Comparison of ENCODE assay signal across 13 mouse cellular contexts in genomic region chr7:115380989-115381610, GRCm38 (mm10).
DNase-seq lines count a peak whose midpoint lies in the region; ATAC-seq and TF ChIP-seq lines count a peak whose summit lies in the region.
"Had no signal": no experiment of that assay in that cellular context is flagged by ENCODE, and none has a peak within 500 bp of the region (broad histone marks: within the 10 kb centered on the region; RNA-seq: fewer than 3 reads in every experiment).

No protein-coding gene starts in this region.

- H3K36me3 ChIP-seq in forebrain, embryonic 16.5 days (ENCODE audit: control insufficient read depth, insufficient read depth): no peaks in the 10 kb centered on the region
- no peaks in the 10 kb centered on the region for H3K36me3 ChIP-seq in limb, embryonic 15.5 days
- H3K36me3 ChIP-seq in liver, embryonic 11.5 days (ENCODE audit: control insufficient read depth, insufficient read depth, low read length): no peaks in the 10 kb centered on the region
- H3K36me3 ChIP-seq: G1E; liver, embryonic 13.5 days; stomach, embryonic 15.5 days had no signal

- ATAC-seq in forebrain, embryonic 16.5 days: peak; percentile 49; the same call in 1 of the 2 replicates
- no peak for ATAC-seq in limb, embryonic 15.5 days (ENCODE audit: insufficient number of reproducible peaks, low FRiP score, low TSS enrichment, low read depth)
- no peak for ATAC-seq in liver, embryonic 11.5 days (replicated peaks; ENCODE audit: low FRiP score)
- ATAC-seq in erythroid progenitor cell, adult 5-6 weeks (replicated peaks; ENCODE audit: low FRiP score, poor library complexity, severe bottlenecking): no peak

- intact Hi-C loops in left cerebral cortex, postnatal 4 days (cut with DNase I): no loop called here
- intact Hi-C loops in left cerebral cortex, adult 2 months (cut with DNase I): no loop called here

- H3K4me2 ChIP-seq in forebrain, embryonic 16.5 days (ENCODE audit: low read length): no peak overlapping the region
- H3K4me2 ChIP-seq in limb, embryonic 15.5 days: no peak overlapping the region
- no peak overlapping the region for H3K4me2 ChIP-seq in liver, embryonic 11.5 days
- H3K4me2 ChIP-seq: liver, embryonic 13.5 days; stomach, embryonic 15.5 days had no signal

- H3K27me3 ChIP-seq in forebrain, embryonic 16.5 days (replicated peaks; ENCODE audit: control insufficient read depth, insufficient read depth, low read length): no peaks in the 10 kb centered on the region
- no peaks in the 10 kb centered on the region for H3K27me3 ChIP-seq in limb, embryonic 15.5 days
- H3K27me3 ChIP-seq in liver, embryonic 11.5 days (replicated peaks; ENCODE audit: control insufficient read depth, insufficient read depth, low read length): no peaks in the 10 kb centered on the region
- H3K27me3 ChIP-seq: liver, embryonic 13.5 days; stomach, embryonic 15.5 days had no signal

- no peak overlapping the region for H3K9ac ChIP-seq in forebrain, embryonic 16.5 days (replicated peaks; ENCODE audit: low read depth, low read length)
- no peak overlapping the region for H3K9ac ChIP-seq in limb, embryonic 15.5 days
- no peak overlapping the region for H3K9ac ChIP-seq in liver, embryonic 11.5 days (ENCODE audit: low read depth, low read length)
- H3K9ac ChIP-seq: liver, embryonic 13.5 days; stomach, embryonic 15.5 days had no signal

- H3K27ac ChIP-seq in left cerebral cortex, adult 2 months: no peak overlapping the region
- H3K27ac ChIP-seq in forebrain, embryonic 16.5 days (ENCODE audit: low read length): no peak overlapping the region
- H3K27ac ChIP-seq in limb, embryonic 15.5 days: peak overlapping the region; percentile 33; the same call in 1 of the 2 replicates
- H3K27ac ChIP-seq in liver, embryonic 11.5 days (ENCODE audit: low read depth, low read length): no peak overlapping the region
- H3K27ac ChIP-seq: liver, embryonic 13.5 days; stomach, embryonic 15.5 days had no signal

- 20% methylated on average over 8 of the region's 8 CpGs for WGBS in forebrain, embryonic 16.5 days
- WGBS in limb, embryonic 15.5 days: 34% methylated on average over 8 of the region's 8 CpGs
- WGBS in liver, embryonic 11.5 days: 65% methylated on average over 8 of the region's 8 CpGs

- H3K4me1 ChIP-seq in forebrain, embryonic 16.5 days (replicated peaks; ENCODE audit: control insufficient read depth, insufficient read depth, low read length): peaks cover 11% of the 10 kb centered on the region
- peaks cover 32% of the 10 kb centered on the region for H3K4me1 ChIP-seq in limb, embryonic 15.5 days
- no peaks in the 10 kb centered on the region for H3K4me1 ChIP-seq in liver, embryonic 11.5 days (replicated peaks; ENCODE audit: control insufficient read depth, insufficient read depth, low read length)
- H3K4me1 ChIP-seq: liver, embryonic 13.5 days had no signal

- no peak overlapping the region for H3K4me3 ChIP-seq in left cerebral cortex, adult 2 months
- H3K4me3 ChIP-seq in forebrain, embryonic 16.5 days (replicated peaks; ENCODE audit: low read length): no peak overlapping the region
- no peak overlapping the region for H3K4me3 ChIP-seq in limb, embryonic 15.5 days
- H3K4me3 ChIP-seq in liver, embryonic 11.5 days (ENCODE audit: low read depth, low read length): no peak overlapping the region
- H3K4me3 ChIP-seq: liver, embryonic 13.5 days; myocyte; stomach, embryonic 15.5 days had no signal

- DNase-seq in embryo, embryonic 10.5 days (ENCODE audit: low spot score): peak; percentile 39
- no peak for DNase-seq in embryo, embryonic 10 days (ENCODE audit: low spot score)
- peak; percentile 25 for DNase-seq in left cerebral cortex, postnatal 4 days
- no peak for DNase-seq in left cerebral cortex, adult 2 months (ENCODE audit: extremely low spot score in 1 of 2, low spot score in 2 of 2)
- no peak for DNase-seq in liver, embryonic 11.5 days (ENCODE audit: low spot score)
- DNase-seq: liver, embryonic 13.5 days; lung, postnatal 4 days had no signal

- no peaks in the 10 kb centered on the region for H3K9me3 ChIP-seq in forebrain, embryonic 16.5 days (ENCODE audit: control insufficient read depth, low read length)
- H3K9me3 ChIP-seq in limb, embryonic 15.5 days: no peaks in the 10 kb centered on the region
- no peaks in the 10 kb centered on the region for H3K9me3 ChIP-seq in liver, embryonic 11.5 days (ENCODE audit: control insufficient read depth, low read length)
- H3K9me3 ChIP-seq: G1E; liver, embryonic 13.5 days; stomach, embryonic 15.5 days had no signal

- TF ChIP-seq CTCF in left cerebral cortex, adult 2 months (IDR thresholded peaks at IDR 0.05): no peak

Comparison
In these comparisons a context has a peak if more than half of its experiments do, and no peak if none do; other contexts are left out.
1. DNase-seq: peak in embryo, embryonic 10.5 days (single experiment) and left cerebral cortex, postnatal 4 days (single experiment); none in embryo, embryonic 10 days (single experiment), left cerebral cortex, adult 2 months (0 of 2) and liver, embryonic 11.5 days (single experiment).